Mouse (Mus musculus): ENCODE measurements around the gene Cdyl. TPM values are rescaled to one million over a fixed set of nuclear protein-coding genes. Genes with fewer than 3 reads are reported as not detected.

Gene Cdyl
- total RNA-seq (2023) = 16.8 and 20.8 TPM in 2 replicates

DNA sequence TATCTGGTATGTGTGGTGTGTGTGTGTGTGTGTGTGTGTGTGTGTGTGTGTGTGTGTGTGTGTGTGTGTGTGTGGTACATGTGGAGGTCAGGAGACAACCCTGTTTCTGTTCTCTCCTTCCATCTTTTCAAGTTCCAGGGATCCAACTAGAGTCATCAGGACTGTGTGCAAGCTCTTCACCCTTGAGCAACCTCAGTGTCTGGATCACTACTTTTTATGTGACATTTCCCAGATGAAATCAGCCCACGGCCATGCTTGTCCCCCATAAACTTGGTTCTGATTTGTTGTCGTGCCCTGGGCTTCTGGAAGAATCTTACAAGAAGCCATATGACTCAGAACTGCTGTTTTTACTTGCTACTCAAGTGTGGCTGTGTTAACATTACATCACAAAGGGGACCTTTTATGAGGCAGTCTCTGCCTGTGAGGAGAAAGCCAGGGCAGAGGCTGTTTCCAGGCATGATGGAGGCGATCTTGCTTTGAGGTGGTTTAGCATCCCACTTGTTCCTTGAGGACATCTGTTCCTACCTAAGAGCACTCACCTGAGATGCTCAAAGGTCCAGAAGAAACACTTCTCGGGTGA, at the start of gene Cdyl:
Gene Cdyl, plus strand, starts transcription at position 428 of the 580 bp plus-strand sequence.

DNA sequence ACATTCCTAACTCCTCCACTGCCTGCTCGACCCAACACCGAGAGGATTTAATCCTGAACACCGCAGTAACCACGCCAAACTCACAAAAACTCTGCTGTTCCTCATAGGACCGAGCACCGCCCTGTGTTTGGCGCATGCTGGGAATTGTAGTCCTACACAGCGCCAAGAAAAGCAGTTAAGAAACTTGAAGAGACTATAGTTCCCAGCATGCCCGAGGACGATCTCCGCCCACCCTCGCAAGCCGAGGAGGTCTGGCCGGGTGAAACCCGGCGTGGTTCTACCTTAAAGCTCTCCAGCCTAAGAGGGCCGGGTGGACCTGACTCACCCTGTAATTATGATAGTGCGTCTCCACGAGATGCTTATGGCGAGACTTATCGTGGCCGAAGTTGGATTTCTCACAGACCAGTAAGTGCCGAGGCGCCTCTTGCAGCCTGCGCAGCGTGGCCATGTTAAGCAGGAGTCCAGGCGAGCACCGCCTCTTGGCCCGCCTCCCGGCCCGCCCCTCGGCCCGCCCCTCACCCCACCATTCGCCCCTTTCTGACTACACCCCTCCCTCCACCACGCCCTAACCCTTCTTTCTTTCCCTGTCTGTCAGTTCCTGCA, 246.3 kb downstream of the Cdyl start, which contains the start of gene Rpp40:
Gene Rpp40, minus strand, starts transcription at position 481 of the 603 bp plus-strand sequence.

Other genes starting within 250 kb of the Cdyl start
- 0.39 and 2.7 TPM in 2 replicates for gene Rpp40, start 246.5 kb downstream of the Cdyl start, total RNA-seq (2023)

Measured in neutrophil, adult 65 days (primary cell).